Mouse (Mus musculus) thymus, adult 2 months (tissue): Measurements from ENCODE around the gene Mettl11b. TPM values are rescaled to one million over a fixed set of nuclear protein-coding genes. Genes with fewer than 3 reads are reported as not detected.

Experiments
- DNase-seq: peaks from one replicate; pipeline ENCODE4 v3.0.0; 2021
- H3K27ac ChIP-seq: fragments of 200-500 bp; 2 replicates; pipeline ENCODE4 v1.5.1; 2012; ENCODE audit warnings: low read length, control low read depth; ENCODE audit not compliant: control insufficient read depth, insufficient read depth
- H3K27me3 ChIP-seq: fragments of 200-500 bp; 2 replicates; pipeline ENCODE4 v1.6.1; 2012; ENCODE audit warnings: mild to moderate bottlenecking, low read length, moderate library complexity, mixed read lengths; ENCODE audit not compliant: control insufficient read depth, insufficient read depth
- H3K36me3 ChIP-seq: fragments of 200-500 bp; 2 replicates; pipeline ENCODE4 v1.6.1; 2012; ENCODE audit warnings: mild to moderate bottlenecking, low read length, moderate library complexity; ENCODE audit not compliant: control insufficient read depth, insufficient read depth
- H3K4me1 ChIP-seq: fragments of 200-500 bp; replicated peaks from 2 replicates; pipeline ENCODE4 v1.6.1; 2012; ENCODE audit warnings: low read length; ENCODE audit not compliant: control insufficient read depth, insufficient read depth
- H3K4me3 ChIP-seq: fragments of 200-500 bp; 2 replicates; pipeline ENCODE4 v1.5.1; 2012; ENCODE audit warnings: mild to moderate bottlenecking, low read length, control low read depth, moderate library complexity; ENCODE audit not compliant: control insufficient read depth, insufficient read depth
- CTCF ChIP-seq: fragments of 200-500 bp; IDR thresholded peaks from 2 replicates; pipeline ENCODE4 v1.5.1; 2012; ENCODE audit warnings: mild to moderate bottlenecking, control low read depth, low read length, moderate library complexity, borderline replicate concordance; ENCODE audit not compliant: control insufficient read depth, poor library complexity, insufficient read depth; ENCODE audit errors: extremely low read depth
- POLR2A ChIP-seq: fragments of 200-500 bp; IDR thresholded peaks from 2 replicates; pipeline ENCODE4 v1.6.1; 2012; ENCODE audit warnings: mild to moderate bottlenecking, low read length, control low read depth, moderate library complexity; ENCODE audit not compliant: control insufficient read depth, poor library complexity, insufficient read depth; ENCODE audit errors: extremely low read depth
- WGBS: fragments of 180-500 bp; shearing (Covaris S2); methylation state at CpG from one replicate; pipeline ENCODE4 v1.1.7; 2018; 5-methylcytosine and 5-hydroxymethylcytosine counted together
- polyA plus RNA-seq: library from polyadenylated mRNA; depleted of rRNA; stranded (reverse); fragments of >200 nt; gene quantifications from 2 replicates; pipeline ENCODE4 v1.2.3, GENCODE M21; 2012; rRNA removed

The Mettl11b gene
- polyA plus RNA-seq, 1 experiment = not detected

DNA sequence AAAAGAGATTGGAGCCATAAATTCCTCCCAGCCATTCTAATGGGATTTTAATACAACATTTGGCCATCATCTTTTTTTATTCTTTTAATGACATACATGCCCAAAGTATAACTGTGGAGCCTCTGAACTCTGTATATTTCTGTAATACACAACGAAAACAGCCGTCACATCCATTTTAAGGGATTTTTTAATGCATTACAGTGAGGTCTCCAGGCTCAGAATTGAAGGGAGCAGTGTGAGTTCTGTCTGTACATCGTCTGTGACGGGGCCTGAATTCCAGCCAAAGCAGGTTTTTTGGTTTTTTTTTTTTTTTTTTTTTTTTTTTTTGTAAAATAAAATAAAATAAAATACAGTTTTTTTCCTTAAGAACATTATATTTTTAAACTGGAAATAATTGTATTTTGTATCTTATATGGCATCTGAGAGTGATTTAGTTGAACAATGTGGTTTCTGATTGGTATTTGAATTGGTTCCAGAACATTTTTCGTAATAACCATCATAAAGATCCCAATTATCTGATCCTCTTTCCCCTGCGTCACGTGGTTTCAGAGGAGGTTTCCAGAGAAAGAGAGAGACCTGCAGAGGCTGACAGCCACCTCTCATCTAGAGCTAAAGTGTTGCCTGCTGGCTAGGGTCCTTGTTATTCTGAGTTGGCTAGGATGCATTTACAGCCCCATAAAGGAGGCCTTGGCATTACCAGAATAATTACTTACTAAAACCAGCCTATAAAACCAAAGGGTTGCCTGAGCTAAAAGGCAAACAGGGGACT is 67.1 kb downstream of the Mettl11b start:
- no peaks in the 10 kb centered on the region for H3K36me3 ChIP-seq
- 85% methylated on average over 7 of the region's 7 CpGs for WGBS

DNA sequence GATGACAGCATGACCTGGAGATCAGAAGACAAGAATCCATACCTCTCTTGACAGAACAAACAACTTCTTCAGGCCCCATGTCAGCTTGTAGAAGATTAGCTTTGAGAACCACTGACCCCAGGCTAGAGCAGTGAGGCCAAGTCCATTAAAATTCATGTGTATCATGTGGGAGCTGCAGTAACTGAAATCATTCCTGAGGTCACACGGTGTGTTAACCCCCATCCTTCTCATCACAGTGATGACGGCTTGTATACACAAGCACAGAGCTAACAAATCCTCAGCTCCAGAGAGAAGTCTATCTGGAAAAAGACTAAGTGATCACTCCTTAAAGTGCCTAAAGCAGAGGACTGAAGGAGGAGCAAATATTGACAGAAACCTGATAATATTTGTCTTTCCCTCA is 68.0 kb downstream of the Mettl11b start:
- no peak for DNase-seq
- H3K4me3 ChIP-seq = no peak overlapping the region

More for the DNA sequence above, 67.1 kb downstream of the Mettl11b start:
- TF ChIP-seq POLR2A = no peak
- Histone ChIP-seq H3K4me3 (no peak overlapping the region), H3K27me3 (no peaks in the 10 kb centered on the region), H3K27ac (no peak overlapping the region), H3K4me1 (no peaks in the 10 kb centered on the region)
- no peak for DNase-seq

DNA sequence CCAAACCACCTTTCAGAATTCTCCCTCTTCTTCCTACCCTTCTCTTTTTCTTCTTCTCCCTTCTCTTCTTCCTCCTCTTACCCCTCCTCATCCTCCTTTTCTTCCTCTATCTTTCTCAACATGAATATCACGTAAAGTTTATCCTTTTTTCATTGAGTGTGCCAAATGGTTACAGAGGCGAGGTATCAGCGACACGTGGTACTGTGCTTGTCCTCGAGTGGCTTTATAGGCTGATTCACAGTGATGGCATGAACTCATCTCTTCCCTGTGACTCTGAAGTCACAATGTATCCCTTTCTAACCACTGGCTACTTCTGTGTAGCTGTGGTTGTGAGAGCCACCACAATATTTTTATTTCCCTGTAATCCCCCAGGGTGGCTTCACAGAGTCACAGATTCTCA is 68.6 kb downstream of the Mettl11b start:
- 92% methylated on average over 5 of the region's 5 CpGs for whole genome bisulfite sequencing
- no peak for DNase-seq

More for the DNA sequence above, 68.0 kb downstream of the Mettl11b start:
- no peaks in the 10 kb centered on the region for H3K4me1 ChIP-seq
- no peaks in the 10 kb centered on the region for H3K36me3 ChIP-seq
- no peaks in the 10 kb centered on the region for H3K27me3 ChIP-seq
- TF ChIP-seq POLR2A (no peak), CTCF (no peak)
- no peak overlapping the region for H3K27ac ChIP-seq
- WGBS = 84% methylated on average over 2 of the region's 2 CpGs

More for the DNA sequence above, 68.6 kb downstream of the Mettl11b start:
- Histone ChIP-seq H3K4me3 (no peak overlapping the region), H3K4me1 (no peaks in the 10 kb centered on the region), H3K27ac (no peak overlapping the region), H3K36me3 (no peaks in the 10 kb centered on the region), H3K27me3 (no peaks in the 10 kb centered on the region)
- TF ChIP-seq CTCF = no peak
- TF ChIP-seq POLR2A = no peak

Other genes with a start within 250 kb of the Mettl11b start
- 2.7 and 2.9 TPM in 2 replicates for gene Kifap3, start 54.4 kb upstream of the Mettl11b start, polyA plus RNA-seq
- 17.0 and 17.6 TPM in 2 replicates for gene Scyl3, start 203.9 kb upstream of the Mettl11b start, polyA plus RNA-seq